Mouse (Mus musculus): ENCODE results near the gene Sh3pxd2a.

- TF ChIP-seq CTCF (IDR thresholded peaks at IDR 0.05; ENCODE audit: low read depth) (no peak), EP300 (IDR thresholded peaks at IDR 0.05; ENCODE audit: low read depth) (no peak)
Observed at GRCm38 (mm10) chr19:47405548-47405947, 58.7 kb downstream of the Sh3pxd2a start.

Measured in liver, postnatal 0 days (tissue).